Mouse (Mus musculus) frontal cortex, postnatal 10 days (tissue): ENCODE measurements around the gene Ankzf1.

Source experiments
- DNase-seq, 2 experiments: peaks; one replicate each; pipeline ENCODE4 v3.0.0; 2022; ENCODE audit warnings: low spot score in 2 of 2, mixed read lengths in 1 of 2

Gene Ankzf1

GRCm38 (mm10) chr1:75191622-75192402 is at the start of gene Ankzf1, which contains the start of gene Atg9a:
Gene Ankzf1 (plus strand): TSS chr1:75192151.
Gene Atg9a (minus strand): TSS chr1:75192196.
- DNase-seq, result peak; percentile 95 to 98

- DNase-seq, result peak; percentile 91 to 95
These were observed 49.4 kb upstream of the Ankzf1 start, which contains the start of the genes Cnppd1 and Retreg2 for GRCm38 (mm10) chr1:75142301-75143261. Gene Cnppd1 (minus strand): TSS chr1:75142711. Gene Retreg2 (plus strand): TSS chr1:75142778.

GRCm38 (mm10) chr1:75145589-75145988 is 46.4 kb upstream of the Ankzf1 start:
- no peak for DNase-seq

GRCm38 (mm10) chr1:75147411-75148135 is 44.4 kb upstream of the Ankzf1 start:
- DNase-seq, result no peak

- no peak for DNase-seq
These were observed 43.2 kb upstream of the Ankzf1 start for GRCm38 (mm10) chr1:75148727-75149126.

GRCm38 (mm10) chr1:75155837-75156236 is 36.1 kb upstream of the Ankzf1 start:
- no peak for DNase-seq

GRCm38 (mm10) chr1:75158990-75159389 is 33.0 kb upstream of the Ankzf1 start:
- no peak for DNase-seq

- DNase-seq, result no peak
These were observed 32.3 kb upstream of the Ankzf1 start for GRCm38 (mm10) chr1:75159540-75160255.

GRCm38 (mm10) chr1:75160256-75160617 is 31.7 kb upstream of the Ankzf1 start:
- no peak for DNase-seq

GRCm38 (mm10) chr1:75168093-75168471 is 23.9 kb upstream of the Ankzf1 start:
- no peak for DNase-seq

GRCm38 (mm10) chr1:75168472-75169464 is 23.2 kb upstream of the Ankzf1 start, which contains the start of gene Zfand2b:
Gene Zfand2b (plus strand): TSS chr1:75168646.
- peak; percentile 89 to 94 for DNase-seq

GRCm38 (mm10) chr1:75179334-75180104 is 12.4 kb upstream of the Ankzf1 start:
- peak; percentile 51 for DNase-seq

- peak; percentile 92 to 94 for DNase-seq
These were observed 11.8 kb upstream of the Ankzf1 start, which contains the start of gene Abcb6 for GRCm38 (mm10) chr1:75180105-75180590. Gene Abcb6 (minus strand): TSS chr1:75180392.

GRCm38 (mm10) chr1:75180741-75181140 is 11.2 kb upstream of the Ankzf1 start:
- DNase-seq, result no peak

GRCm38 (mm10) chr1:75181377-75181870 is 10.5 kb upstream of the Ankzf1 start:
- no peak for DNase-seq

GRCm38 (mm10) chr1:75182160-75182559 is 9.8 kb upstream of the Ankzf1 start:
- no peak for DNase-seq

- no peak for DNase-seq
These were observed 6.5 kb upstream of the Ankzf1 start for GRCm38 (mm10) chr1:75185495-75185894.

GRCm38 (mm10) chr1:75187126-75187525 is 4.8 kb upstream of the Ankzf1 start:
- no peak for DNase-seq
